Mouse (Mus musculus) thymus, adult 2 months (tissue): Measurements from ENCODE around the gene Prickle2. TPM values are rescaled to one million over a fixed set of nuclear protein-coding genes. Genes with fewer than 3 reads are reported as not detected.

Experiments used
- DNase-seq: peaks from one replicate; pipeline ENCODE4 v3.0.0; 2021
- H3K27ac ChIP-seq: fragments of 200-500 bp; 2 replicates; pipeline ENCODE4 v1.5.1; 2012; ENCODE audit warnings: low read length, control low read depth; ENCODE audit not compliant: control insufficient read depth, insufficient read depth
- H3K27me3 ChIP-seq: fragments of 200-500 bp; 2 replicates; pipeline ENCODE4 v1.6.1; 2012; ENCODE audit warnings: mild to moderate bottlenecking, low read length, moderate library complexity, mixed read lengths; ENCODE audit not compliant: control insufficient read depth, insufficient read depth
- H3K36me3 ChIP-seq: fragments of 200-500 bp; 2 replicates; pipeline ENCODE4 v1.6.1; 2012; ENCODE audit warnings: mild to moderate bottlenecking, low read length, moderate library complexity; ENCODE audit not compliant: control insufficient read depth, insufficient read depth
- H3K4me1 ChIP-seq: fragments of 200-500 bp; replicated peaks from 2 replicates; pipeline ENCODE4 v1.6.1; 2012; ENCODE audit warnings: low read length; ENCODE audit not compliant: control insufficient read depth, insufficient read depth
- H3K4me3 ChIP-seq: fragments of 200-500 bp; 2 replicates; pipeline ENCODE4 v1.5.1; 2012; ENCODE audit warnings: mild to moderate bottlenecking, low read length, control low read depth, moderate library complexity; ENCODE audit not compliant: control insufficient read depth, insufficient read depth
- CTCF ChIP-seq: fragments of 200-500 bp; IDR thresholded peaks from 2 replicates; pipeline ENCODE4 v1.5.1; 2012; ENCODE audit warnings: mild to moderate bottlenecking, control low read depth, low read length, moderate library complexity, borderline replicate concordance; ENCODE audit not compliant: control insufficient read depth, poor library complexity, insufficient read depth; ENCODE audit errors: extremely low read depth
- POLR2A ChIP-seq: fragments of 200-500 bp; IDR thresholded peaks from 2 replicates; pipeline ENCODE4 v1.6.1; 2012; ENCODE audit warnings: mild to moderate bottlenecking, low read length, control low read depth, moderate library complexity; ENCODE audit not compliant: control insufficient read depth, poor library complexity, insufficient read depth; ENCODE audit errors: extremely low read depth
- WGBS: fragments of 180-500 bp; shearing (Covaris S2); methylation state at CpG from one replicate; pipeline ENCODE4 v1.1.7; 2018; 5-methylcytosine and 5-hydroxymethylcytosine counted together
- polyA plus RNA-seq: library from polyadenylated mRNA; depleted of rRNA; stranded (reverse); fragments of >200 nt; gene quantifications from 2 replicates; pipeline ENCODE4 v1.2.3, GENCODE M21; 2012

Prickle2 gene
- polyA plus RNA-seq, 1 experiment, result 0.50 TPM

DNA sequence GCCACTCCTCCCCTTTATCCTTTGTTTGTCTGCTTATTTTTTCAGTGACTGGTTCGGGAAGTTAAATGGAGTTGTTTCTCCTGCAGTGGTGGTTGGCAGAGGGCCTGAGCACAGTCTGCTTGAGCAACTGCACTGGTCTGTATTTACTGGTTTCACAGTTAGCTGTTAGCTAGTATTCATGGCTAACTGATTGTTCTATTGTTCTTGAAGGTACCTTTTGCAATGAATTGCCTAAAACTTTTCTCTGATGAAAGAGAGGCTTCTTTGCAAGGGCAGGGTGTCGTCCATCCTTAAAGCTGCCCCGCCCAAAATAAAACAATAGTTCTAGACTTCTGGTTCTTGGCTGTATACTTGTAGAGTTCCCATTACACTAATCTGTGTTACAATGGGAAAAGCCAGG is 210.5 kb downstream of the Prickle2 start:
- no peak for DNase-seq
- no peaks in the 10 kb centered on the region for H3K27me3 ChIP-seq
- no peaks in the 10 kb centered on the region for H3K4me1 ChIP-seq
- H3K36me3 ChIP-seq, result no peaks in the 10 kb centered on the region
- no peak for TF ChIP-seq POLR2A
- no peak for TF ChIP-seq CTCF
- WGBS, result 92% methylated on average over 3 of the region's 3 CpGs
- H3K27ac ChIP-seq, result no peak overlapping the region
- no peak overlapping the region for H3K4me3 ChIP-seq

GRCm38 (mm10) chr6:92481690-92481956 is 224.3 kb downstream of the Prickle2 start:
- WGBS, result 39% methylated on average over 1 of the region's 1 CpGs
- no peaks in the 10 kb centered on the region for H3K4me1 ChIP-seq
- no peak for DNase-seq
- H3K27me3 ChIP-seq, result no peaks in the 10 kb centered on the region
- H3K36me3 ChIP-seq, result no peaks in the 10 kb centered on the region
- no peak for TF ChIP-seq CTCF
- no peak for TF ChIP-seq POLR2A
- H3K27ac ChIP-seq, result no peak overlapping the region
- no peak overlapping the region for H3K4me3 ChIP-seq

GRCm38 (mm10) chr6:92480941-92481689 is 224.8 kb downstream of the Prickle2 start:
- no peak overlapping the region; the same call in 1 of the 2 replicates for H3K27ac ChIP-seq
- DNase-seq, result no peak

DNA sequence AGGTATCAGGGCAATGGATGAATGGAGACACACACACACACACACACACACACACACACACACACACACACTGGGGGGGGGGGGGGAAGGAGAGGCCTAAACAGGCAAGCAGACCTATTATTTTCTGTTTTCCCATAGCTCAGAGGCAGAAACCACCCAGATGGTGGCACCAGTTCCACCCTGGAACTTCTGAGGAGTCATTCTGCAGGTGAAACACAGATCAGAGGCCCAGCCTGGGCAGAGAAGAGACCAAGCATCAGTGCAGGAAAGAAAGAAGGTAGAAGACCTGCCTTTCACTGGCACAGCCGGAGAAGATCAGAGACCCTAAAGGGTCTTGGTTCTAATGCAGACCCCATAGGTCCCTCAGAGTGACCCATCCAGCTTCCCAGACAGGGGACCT is 227.3 kb downstream of the Prickle2 start:
- DNase-seq, result no peak
- no peaks in the 10 kb centered on the region for H3K27me3 ChIP-seq
- H3K36me3 ChIP-seq, result no peaks in the 10 kb centered on the region
- no peaks in the 10 kb centered on the region for H3K4me1 ChIP-seq
- H3K27ac ChIP-seq, result no peak overlapping the region
- TF ChIP-seq CTCF (no peak), POLR2A (no peak)
- WGBS, result 100% methylated on average over 1 of the region's 1 CpGs
- H3K4me3 ChIP-seq, result no peak overlapping the region

More at GRCm38 (mm10) chr6:92480941-92481689, 224.8 kb downstream of the Prickle2 start:
- 7% methylated on average over 21 of the region's 21 CpGs for WGBS
- Histone ChIP-seq H3K4me3 (peak overlapping the region; percentile 14), H3K27me3 (no peaks in the 10 kb centered on the region), H3K4me1 (no peaks in the 10 kb centered on the region), H3K36me3 (no peaks in the 10 kb centered on the region)
- no peak for TF ChIP-seq CTCF
- no peak for TF ChIP-seq POLR2A

DNA sequence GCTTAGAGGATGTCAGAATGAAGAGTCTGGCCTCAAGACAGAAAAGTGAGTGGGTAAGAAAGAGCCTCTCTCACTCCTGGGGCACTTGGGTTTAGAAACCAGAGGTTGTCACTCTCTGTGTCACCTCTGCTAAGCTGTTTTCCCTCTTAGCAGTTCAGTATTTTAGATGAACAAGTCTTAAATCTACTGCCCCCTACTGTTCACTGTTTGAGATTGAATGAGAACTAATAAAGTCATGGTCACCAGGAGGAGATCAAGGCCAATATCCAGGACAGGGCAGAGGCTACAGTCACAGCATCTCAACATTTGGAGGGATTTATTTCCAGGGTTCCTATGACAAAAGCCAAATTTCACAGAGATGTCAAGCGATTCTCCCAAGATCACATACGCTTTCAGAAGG is 228.3 kb downstream of the Prickle2 start:
- 88% methylated on average over 2 of the region's 2 CpGs for WGBS
- no peaks in the 10 kb centered on the region for H3K27me3 ChIP-seq
- DNase-seq, result no peak
- no peak overlapping the region for H3K4me3 ChIP-seq
- H3K36me3 ChIP-seq, result no peaks in the 10 kb centered on the region
- TF ChIP-seq CTCF, result no peak
- no peak for TF ChIP-seq POLR2A
- no peaks in the 10 kb centered on the region for H3K4me1 ChIP-seq
- no peak overlapping the region for H3K27ac ChIP-seq

DNA sequence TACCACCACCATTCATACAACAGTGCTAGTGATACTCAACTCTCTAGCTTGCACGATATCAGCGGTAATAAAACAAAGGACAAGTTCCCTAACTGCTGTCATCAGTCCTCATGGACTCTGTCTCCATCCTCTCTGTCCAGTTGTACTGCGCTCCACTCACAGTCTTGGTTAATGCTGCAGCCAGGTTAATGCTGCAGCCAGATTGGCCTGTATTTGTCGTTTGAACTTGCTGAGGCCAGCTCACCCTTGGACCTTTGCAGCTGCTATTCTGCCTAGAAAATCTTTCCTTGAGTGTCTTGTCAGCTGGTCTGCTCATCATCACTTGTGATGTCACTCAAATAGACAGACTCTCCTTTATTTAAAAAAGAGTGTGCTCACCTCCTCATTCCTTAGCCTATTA is 236.5 kb downstream of the Prickle2 start:
- WGBS, result 91% methylated on average over 4 of the region's 4 CpGs
- H3K36me3 ChIP-seq, result no peaks in the 10 kb centered on the region
- DNase-seq, result no peak
- no peak overlapping the region for H3K27ac ChIP-seq
- H3K4me3 ChIP-seq, result no peak overlapping the region
- H3K27me3 ChIP-seq, result no peaks in the 10 kb centered on the region
- H3K4me1 ChIP-seq, result no peaks in the 10 kb centered on the region
- no peak for TF ChIP-seq POLR2A
- no peak for TF ChIP-seq CTCF

GRCm38 (mm10) chr6:92468892-92469291 is 237.1 kb downstream of the Prickle2 start:
- no peaks in the 10 kb centered on the region for H3K4me1 ChIP-seq
- H3K27ac ChIP-seq, result no peak overlapping the region
- 30% methylated on average over 4 of the region's 4 CpGs for WGBS
- no peak for DNase-seq
- H3K4me3 ChIP-seq, result no peak overlapping the region
- no peaks in the 10 kb centered on the region for H3K36me3 ChIP-seq
- H3K27me3 ChIP-seq, result no peaks in the 10 kb centered on the region
- TF ChIP-seq POLR2A (no peak), CTCF (no peak)
